Mouse (Mus musculus) bone marrow, adult 2 months (tissue): ENCODE measurements around the gene Zfp217.

Experiments
- CTCF ChIP-seq: fragments of 200-500 bp; IDR thresholded peaks from 2 replicates; pipeline ENCODE4 v1.5.1; 2011; ENCODE audit warnings: low read length, control low read depth; ENCODE audit not compliant: control insufficient read depth, insufficient read depth
- POLR2A ChIP-seq: fragments of 200-500 bp; IDR thresholded peaks from 2 replicates; pipeline ENCODE4 v1.6.1; 2011; ENCODE audit warnings: low read depth, mild to moderate bottlenecking, control low read depth, low read length, borderline replicate concordance; ENCODE audit not compliant: control insufficient read depth

GRCm38 (mm10) chr2:170129923-170130779, 17.8 kb downstream of the Zfp217 start:
- TF ChIP-seq POLR2A = no peak
- TF ChIP-seq CTCF = no peak
